Mouse (Mus musculus): Measurements from ENCODE around the gene Hspbp1.

Hspbp1 gene

GRCm38 (mm10) chr7:4668506-4668905, 16.4 kb downstream of the Hspbp1 start:
- no peak for DNase-seq (ENCODE audit: low read depth, low spot score)

GRCm38 (mm10) chr7:4666871-4667270, 18.0 kb downstream of the Hspbp1 start:
- no peak for DNase-seq (ENCODE audit: low read depth, low spot score)

GRCm38 (mm10) chr7:4663742-4664141, 21.1 kb downstream of the Hspbp1 start:
- DNase-seq (ENCODE audit: low read depth, low spot score): no peak

- DNase-seq (ENCODE audit: low read depth, low spot score): no peak
Observed at GRCm38 (mm10) chr7:4663179-4663578, 21.7 kb downstream of the Hspbp1 start.

- DNase-seq (ENCODE audit: low read depth, low spot score): no peak
Observed at GRCm38 (mm10) chr7:4659911-4660443, 24.9 kb downstream of the Hspbp1 start.

- peak; percentile 98 for DNase-seq (ENCODE audit: low read depth, low spot score)
Observed at GRCm38 (mm10) chr7:4658912-4659551, 25.8 kb downstream of the Hspbp1 start, which contains the start of gene Ppp6r1. Gene Ppp6r1, minus strand, starts transcription at chr7:4659019.

GRCm38 (mm10) chr7:4658128-4658907, 26.6 kb downstream of the Hspbp1 start:
- DNase-seq (ENCODE audit: low read depth, low spot score): peak; percentile 55

GRCm38 (mm10) chr7:4657521-4658127, 27.2 kb downstream of the Hspbp1 start:
- no peak for DNase-seq (ENCODE audit: low read depth, low spot score)

GRCm38 (mm10) chr7:4656818-4657217, 28.1 kb downstream of the Hspbp1 start:
- DNase-seq (ENCODE audit: low read depth, low spot score): no peak

- DNase-seq (ENCODE audit: low read depth, low spot score): no peak
Observed at GRCm38 (mm10) chr7:4655916-4656315, 29.0 kb downstream of the Hspbp1 start.

- DNase-seq (ENCODE audit: low read depth, low spot score): no peak
Observed at GRCm38 (mm10) chr7:4655393-4655792, 29.5 kb downstream of the Hspbp1 start.

GRCm38 (mm10) chr7:4654221-4654620, 30.6 kb downstream of the Hspbp1 start:
- no peak for DNase-seq (ENCODE audit: low read depth, low spot score)

GRCm38 (mm10) chr7:4653780-4654179, 31.1 kb downstream of the Hspbp1 start:
- no peak for DNase-seq (ENCODE audit: low read depth, low spot score)

GRCm38 (mm10) chr7:4653351-4653750, 31.5 kb downstream of the Hspbp1 start:
- DNase-seq (ENCODE audit: low read depth, low spot score): no peak

GRCm38 (mm10) chr7:4652726-4653125, 32.1 kb downstream of the Hspbp1 start:
- DNase-seq (ENCODE audit: low read depth, low spot score): no peak

- no peak for DNase-seq (ENCODE audit: low read depth, low spot score)
Observed at GRCm38 (mm10) chr7:4651581-4651980, 33.3 kb downstream of the Hspbp1 start.

GRCm38 (mm10) chr7:4647992-4648391, 36.9 kb downstream of the Hspbp1 start:
- DNase-seq (ENCODE audit: low read depth, low spot score): no peak

GRCm38 (mm10) chr7:4647291-4647690, 37.6 kb downstream of the Hspbp1 start:
- no peak for DNase-seq (ENCODE audit: low read depth, low spot score)

GRCm38 (mm10) chr7:4646806-4647205, 38.1 kb downstream of the Hspbp1 start:
- no peak for DNase-seq (ENCODE audit: low read depth, low spot score)

- no peak for DNase-seq (ENCODE audit: low read depth, low spot score)
Observed at GRCm38 (mm10) chr7:4643225-4643624, 41.6 kb downstream of the Hspbp1 start.

- DNase-seq (ENCODE audit: low read depth, low spot score): no peak
Observed at GRCm38 (mm10) chr7:4641956-4642355, 42.9 kb downstream of the Hspbp1 start.

GRCm38 (mm10) chr7:4641155-4641554, 43.7 kb downstream of the Hspbp1 start:
- DNase-seq (ENCODE audit: low read depth, low spot score): no peak

All from mesoderm, embryonic 11.5 days (tissue).